Mouse (Mus musculus) brown adipose tissue, adult 24 weeks (tissue): ENCODE results near the gene Tbc1d17. TPM values are rescaled to one million over a fixed set of nuclear protein-coding genes. Genes with fewer than 3 reads are reported as not detected.
"Not testable (repeated sequence)": the region's sequence is repeated elsewhere in the genome, so short reads cannot be mapped to it uniquely, and the experiment has no call there.

Experiments
- H3K27ac ChIP-seq: fragments of 200-500 bp; replicated peaks from 2 replicates; pipeline ENCODE4 v1.5.1; 2012; ENCODE audit warnings: low read depth, mild to moderate bottlenecking, low read length
- H3K4me1 ChIP-seq: fragments of 200-500 bp; 2 replicates; pipeline ENCODE4 v1.6.1; 2012; ENCODE audit warnings: low read length, mixed read lengths; ENCODE audit not compliant: control insufficient read depth, insufficient read depth, insufficient read length
- H3K4me3 ChIP-seq: fragments of 200-500 bp; 2 replicates; pipeline ENCODE4 v1.5.1; 2012; ENCODE audit warnings: low read depth, mild to moderate bottlenecking, low read length, moderate library complexity; ENCODE audit not compliant: insufficient read depth
- polyA plus RNA-seq: library from polyadenylated mRNA; stranded (reverse); fragments of >200 nt; gene quantifications from 2 replicates; pipeline ENCODE4 v1.2.4, GENCODE M21; 2012; ENCODE audit not compliant: missing spikeins, insufficient read depth, insufficient read length

The Tbc1d17 gene
- polyA plus RNA-seq, 1 experiment: 28.2 TPM

DNA sequence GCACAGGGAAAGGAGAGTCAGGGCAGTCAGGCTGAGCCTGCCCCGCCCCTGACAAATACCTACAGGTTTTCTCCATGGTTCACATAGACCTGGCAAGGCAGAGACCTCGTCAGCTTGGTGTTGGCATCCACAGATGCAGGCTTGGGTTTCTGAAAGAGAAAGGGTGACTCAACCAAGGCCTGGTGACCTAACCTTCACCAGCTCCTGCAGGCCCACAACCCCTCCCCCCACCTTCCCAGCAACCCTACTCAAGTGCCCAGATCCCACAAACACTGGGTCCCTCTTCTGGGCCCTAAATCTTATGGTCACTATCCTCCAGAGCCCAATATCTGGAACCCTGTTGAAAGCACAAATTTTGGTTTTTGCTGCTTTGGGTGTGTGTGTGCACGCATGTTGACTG is 34.2 kb upstream of the Tbc1d17 start:
- Histone ChIP-seq H3K27ac (no peak overlapping the region), H3K4me1 (no peaks in the 10 kb centered on the region), H3K4me3 (no peak overlapping the region)

DNA sequence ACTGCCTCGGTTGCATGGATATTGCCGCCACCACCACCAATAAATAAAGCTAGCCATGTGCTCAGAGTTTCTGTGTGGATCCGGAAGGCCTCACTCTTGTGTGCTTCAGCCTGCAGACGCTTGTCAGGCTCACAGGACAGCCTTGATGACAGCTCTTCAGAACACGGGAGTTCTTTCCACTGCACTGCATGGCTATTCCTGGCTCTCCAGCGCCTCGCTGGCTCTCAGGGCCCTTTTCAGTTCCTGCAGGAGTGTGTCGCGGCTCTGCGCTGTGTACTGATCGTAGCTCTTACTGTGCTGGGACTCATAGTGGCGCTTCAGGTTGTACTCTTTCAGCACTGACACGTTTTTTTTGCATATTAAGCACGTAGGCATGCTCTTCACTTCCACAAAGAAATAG is 29.0 kb upstream of the Tbc1d17 start:
- Histone ChIP-seq H3K4me1 (no peaks in the 10 kb centered on the region), H3K4me3 (no peak overlapping the region), H3K27ac (no peak overlapping the region)

DNA sequence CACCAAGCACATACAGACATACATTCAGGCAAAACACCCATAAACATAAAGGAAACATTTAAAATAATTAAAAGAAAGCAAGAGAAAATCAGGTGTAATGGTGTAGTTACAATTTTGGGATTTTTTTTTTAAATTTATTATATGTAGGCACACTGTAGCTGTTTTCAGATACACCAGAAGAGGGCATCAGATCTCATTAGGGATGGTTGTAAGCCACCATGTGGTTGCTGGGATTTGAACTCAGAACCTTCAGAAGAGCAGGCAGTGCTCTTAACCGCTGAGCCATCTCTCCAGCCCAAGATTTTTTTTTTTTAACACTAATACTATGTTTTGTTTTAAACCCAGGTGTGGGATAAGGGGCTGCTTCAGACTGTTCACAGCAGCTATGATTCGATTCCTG is 22.9 kb upstream of the Tbc1d17 start:
- peaks cover 14% of the 10 kb centered on the region for H3K4me1 ChIP-seq
- H3K4me3 ChIP-seq: not testable (repeated sequence)

DNA sequence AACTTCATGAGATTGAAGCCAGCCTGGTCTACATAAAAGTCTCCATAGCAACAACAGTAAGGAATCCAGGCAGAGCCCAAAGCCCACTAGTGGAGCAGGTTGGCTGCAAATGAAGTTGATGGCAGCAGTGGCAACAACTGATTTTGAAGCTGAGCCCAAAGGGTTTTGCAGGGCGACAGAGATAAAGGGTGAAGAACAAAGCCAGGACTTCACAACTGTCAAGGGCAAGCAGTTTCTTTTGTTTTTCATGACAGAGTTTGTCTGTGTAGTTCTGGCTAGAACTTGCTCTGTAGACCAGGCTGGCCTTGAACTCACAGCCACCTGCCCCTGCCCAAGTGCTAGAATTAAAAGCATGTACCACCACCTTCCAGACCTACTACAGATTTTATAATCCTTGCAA is 22.3 kb upstream of the Tbc1d17 start:
- H3K27ac ChIP-seq: no peak overlapping the region

More for the DNA sequence above, 22.9 kb upstream of the Tbc1d17 start:
- H3K27ac ChIP-seq: not testable (repeated sequence)

DNA sequence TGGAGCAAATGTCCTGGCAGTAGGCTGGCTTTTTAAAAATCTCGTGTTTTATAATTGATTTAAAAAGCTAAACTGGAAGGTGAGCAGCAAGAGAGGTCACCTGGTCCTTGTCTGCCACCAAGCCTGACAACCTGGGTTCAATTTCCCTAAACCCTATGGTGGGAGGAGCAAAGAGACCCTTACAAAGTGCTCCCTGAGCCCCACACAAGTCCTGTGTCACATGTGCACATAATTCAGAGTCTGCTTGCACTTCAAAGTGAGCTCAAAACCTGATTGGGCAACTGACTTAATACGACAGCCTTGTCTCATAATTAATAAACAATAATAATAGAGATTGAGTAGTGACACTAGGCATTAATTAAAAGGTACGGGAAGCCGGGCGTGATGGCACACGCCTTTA is 21.7 kb upstream of the Tbc1d17 start:
- peaks cover 20% of the 10 kb centered on the region for H3K4me1 ChIP-seq
- H3K4me3 ChIP-seq: no peak overlapping the region
- no peak overlapping the region for H3K27ac ChIP-seq

More for the DNA sequence above, 22.3 kb upstream of the Tbc1d17 start:
- peaks cover 19% of the 10 kb centered on the region for H3K4me1 ChIP-seq
- H3K4me3 ChIP-seq: no peak overlapping the region

DNA sequence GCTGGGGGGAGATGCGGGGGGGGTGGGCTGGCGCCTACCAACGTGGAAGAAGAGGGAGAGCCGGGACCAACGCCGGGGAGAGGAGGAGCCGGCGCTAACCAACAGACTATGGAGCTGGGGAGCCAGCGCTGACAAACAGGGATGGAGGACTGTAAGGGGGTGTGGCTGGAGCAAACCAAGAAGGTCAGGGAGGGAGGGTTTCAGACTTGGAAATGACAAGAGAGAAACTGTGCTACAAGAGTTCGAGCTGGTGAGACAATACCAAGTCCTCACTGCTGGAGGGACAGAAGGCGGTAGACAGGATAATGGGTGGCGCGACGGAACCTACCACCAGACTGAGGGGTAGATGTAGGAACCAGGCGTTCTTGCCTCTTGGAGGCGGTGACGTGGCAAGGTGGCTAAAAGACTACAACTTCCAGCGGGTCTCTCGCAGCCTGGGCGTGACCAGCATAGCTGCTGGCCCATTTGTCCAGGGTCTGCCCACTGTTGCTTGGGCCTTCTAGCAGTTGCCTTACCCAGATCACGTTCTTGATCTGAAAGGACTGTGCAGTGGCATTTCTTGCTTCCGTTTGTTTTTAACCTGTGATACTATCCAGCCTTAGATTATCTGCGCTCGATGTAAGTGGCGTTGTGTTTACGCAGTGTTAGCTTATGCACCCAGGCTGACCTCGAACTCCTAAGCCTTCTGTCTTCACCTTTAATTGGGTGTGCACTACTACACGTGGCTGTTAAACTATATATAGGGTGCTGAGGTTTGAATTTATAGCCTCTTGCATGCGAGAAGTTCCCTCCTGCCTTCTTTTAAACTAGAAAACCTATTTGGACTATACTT is 21.0 kb upstream of the Tbc1d17 start, which contains the start of gene Ptov1:
Gene Ptov1, minus strand, starts transcription at position 92 of the 832 bp plus-strand sequence.
- Histone ChIP-seq H3K27ac (peak within 1 kb of the TSS; percentile 85), H3K4me3 (peak within 1 kb of the TSS; percentile 74), H3K4me1 (peaks cover 20% of the 10 kb centered on the region)

DNA sequence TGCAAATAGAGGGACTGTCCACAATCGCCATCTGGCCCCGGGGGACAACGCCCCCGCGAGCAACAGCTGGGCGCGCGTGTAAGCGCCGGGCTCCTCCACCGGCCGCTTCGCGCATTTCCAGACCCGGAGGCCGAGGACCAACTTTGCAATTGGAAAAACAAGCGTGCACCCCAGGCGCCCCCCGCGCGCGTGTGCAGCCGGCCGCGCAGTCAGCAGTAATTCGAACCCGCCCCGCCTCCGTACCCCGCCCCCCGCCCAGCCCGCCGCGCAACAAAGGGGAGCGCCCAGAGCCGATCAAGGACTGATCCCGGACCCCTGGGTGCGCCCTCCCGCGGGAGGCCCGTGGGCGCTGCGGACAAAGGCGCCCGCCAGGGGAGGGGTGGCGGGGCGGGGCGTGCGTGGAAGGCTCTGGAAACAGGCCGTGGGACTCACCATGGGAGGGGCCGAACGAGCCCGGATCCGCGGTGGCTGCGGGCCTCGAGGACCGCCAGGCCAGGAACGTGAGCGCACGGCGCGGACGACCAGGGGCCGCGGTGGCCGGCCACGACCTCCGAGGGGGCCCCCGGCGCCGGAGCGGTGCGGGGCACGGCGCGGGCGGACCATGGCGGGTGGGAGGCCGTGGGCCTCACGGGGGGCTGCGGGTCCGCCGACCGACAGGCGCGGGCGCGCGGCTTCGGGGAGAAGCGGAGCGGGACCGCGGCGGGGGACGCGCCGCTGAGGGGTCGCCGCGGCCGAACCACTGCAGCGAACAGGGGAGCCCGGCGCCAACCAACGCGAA is 20.2 kb upstream of the Tbc1d17 start:
- H3K4me1 ChIP-seq: peaks cover 20% of the 10 kb centered on the region
- peak overlapping the region; percentile 85 for H3K27ac ChIP-seq
- H3K4me3 ChIP-seq: peak overlapping the region; percentile 74

DNA sequence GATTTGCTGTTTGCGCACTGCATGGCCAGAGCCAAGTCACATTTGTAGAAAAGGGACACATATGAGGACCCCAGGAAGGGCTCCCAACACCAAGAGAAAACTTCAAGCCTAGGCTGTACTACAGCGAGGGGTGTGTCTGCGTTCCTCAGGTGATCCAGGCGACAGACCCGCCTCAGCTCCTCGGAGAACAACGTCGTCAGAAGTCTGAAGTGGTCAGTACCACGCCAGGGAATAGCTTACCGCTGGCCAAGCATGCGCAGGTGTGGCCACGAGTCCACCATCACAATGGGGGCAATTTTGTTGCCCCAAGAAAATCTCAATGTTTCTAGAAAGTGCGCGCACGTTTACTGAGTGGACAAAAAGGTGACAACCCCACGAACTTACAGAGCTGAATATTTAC is 19.6 kb upstream of the Tbc1d17 start:
- peak overlapping the region; percentile 16; the same call in 1 of the 2 replicates for H3K27ac ChIP-seq
- peak overlapping the region; percentile 74 for H3K4me3 ChIP-seq
- H3K4me1 ChIP-seq: peaks cover 20% of the 10 kb centered on the region

DNA sequence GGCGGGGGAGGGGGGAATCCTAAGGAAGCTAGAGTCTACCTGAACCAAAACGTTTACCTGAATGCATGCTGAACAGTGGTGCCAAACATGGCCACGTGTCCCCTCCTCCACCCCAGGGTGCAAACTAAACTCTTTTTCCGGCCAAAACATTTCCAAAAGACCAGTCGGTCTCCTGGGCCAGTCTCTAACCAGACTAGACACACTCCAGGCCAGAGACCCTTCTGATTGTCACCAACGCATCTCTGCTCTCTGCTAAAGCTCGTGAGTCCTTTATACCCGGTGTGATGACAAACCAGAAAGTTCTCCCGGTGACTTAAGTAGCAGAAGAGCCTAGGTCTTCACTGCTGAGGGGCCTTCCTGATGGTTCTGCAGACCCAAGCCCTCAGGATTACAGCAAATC is 18.9 kb upstream of the Tbc1d17 start:
- H3K4me3 ChIP-seq: peak overlapping the region; percentile 74
- H3K4me1 ChIP-seq: peaks cover 20% of the 10 kb centered on the region
- H3K27ac ChIP-seq: no peak overlapping the region

DNA sequence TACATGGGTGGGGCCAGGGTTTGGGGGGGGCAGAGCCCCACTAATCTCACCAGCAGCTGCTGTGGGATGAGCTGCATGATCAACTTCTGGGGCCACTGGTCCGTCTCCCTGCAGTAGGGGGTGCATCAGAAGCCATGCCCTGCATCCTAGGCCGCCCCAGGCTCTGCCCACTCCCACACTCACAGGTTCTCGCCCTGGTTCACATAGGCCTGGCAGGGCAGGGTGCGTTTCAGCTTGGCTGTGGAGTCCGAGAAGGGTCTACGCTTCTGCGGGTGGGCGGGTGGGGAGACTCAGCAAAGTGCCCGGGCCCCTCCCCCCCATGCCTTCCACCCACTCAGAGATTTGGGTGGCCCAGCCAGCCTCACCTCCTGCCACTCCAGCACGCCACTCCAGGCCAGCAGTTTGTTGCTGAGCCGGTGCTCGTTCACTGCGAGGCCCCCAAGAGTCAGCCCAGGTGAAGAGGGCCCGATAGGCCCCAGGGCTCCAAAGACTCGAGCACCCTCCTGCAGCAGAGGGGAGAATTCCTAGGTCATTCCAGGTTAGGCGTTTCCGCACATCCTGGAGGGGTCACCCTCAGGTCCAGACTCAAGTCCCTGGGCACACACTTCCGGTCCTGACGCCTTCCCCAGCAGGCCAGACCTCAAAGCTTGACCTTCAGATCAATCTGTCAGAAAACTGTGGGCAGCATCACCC is 18.3 kb upstream of the Tbc1d17 start:
- Histone ChIP-seq H3K27ac (no peak overlapping the region), H3K4me3 (no peak overlapping the region), H3K4me1 (peaks cover 20% of the 10 kb centered on the region)

DNA sequence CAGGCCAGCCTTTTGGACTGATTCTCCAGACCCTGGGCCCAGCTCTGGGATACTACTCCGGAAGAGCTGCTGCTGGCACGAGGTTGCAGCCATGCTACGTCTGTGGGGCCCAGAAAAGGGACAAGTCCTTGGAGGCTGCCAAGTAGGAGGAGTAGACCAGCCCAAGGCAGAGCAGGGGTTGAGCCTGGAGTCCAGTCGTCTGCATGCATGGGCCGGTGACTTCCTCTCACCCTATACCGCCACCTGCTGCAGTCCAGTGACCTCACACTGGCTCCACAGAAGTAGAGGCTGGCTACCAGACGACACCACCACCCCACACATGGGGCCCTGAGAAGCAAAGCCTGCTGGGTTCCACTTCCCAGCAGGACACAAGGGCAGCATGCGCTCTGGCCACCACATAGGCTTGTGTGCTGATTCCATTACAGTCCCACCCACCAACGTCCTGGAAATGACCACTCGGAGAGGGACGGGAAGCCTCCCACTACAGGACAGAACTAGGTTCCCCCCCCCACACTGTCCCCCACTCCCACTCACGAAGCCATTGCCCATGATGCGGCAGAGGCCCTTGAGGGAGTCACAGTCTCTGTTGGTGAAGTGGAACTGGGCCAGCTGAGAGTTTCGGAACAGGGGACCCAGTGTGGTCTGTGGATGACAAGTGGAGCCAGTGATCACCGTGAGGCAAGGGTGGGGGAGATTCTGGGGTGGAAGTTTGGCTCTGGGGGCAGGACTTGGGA is 17.6 kb upstream of the Tbc1d17 start:
- Histone ChIP-seq H3K4me3 (no peak overlapping the region), H3K27ac (peak overlapping the region; percentile 4; the same call in 1 of the 2 replicates), H3K4me1 (peaks cover 20% of the 10 kb centered on the region)

DNA sequence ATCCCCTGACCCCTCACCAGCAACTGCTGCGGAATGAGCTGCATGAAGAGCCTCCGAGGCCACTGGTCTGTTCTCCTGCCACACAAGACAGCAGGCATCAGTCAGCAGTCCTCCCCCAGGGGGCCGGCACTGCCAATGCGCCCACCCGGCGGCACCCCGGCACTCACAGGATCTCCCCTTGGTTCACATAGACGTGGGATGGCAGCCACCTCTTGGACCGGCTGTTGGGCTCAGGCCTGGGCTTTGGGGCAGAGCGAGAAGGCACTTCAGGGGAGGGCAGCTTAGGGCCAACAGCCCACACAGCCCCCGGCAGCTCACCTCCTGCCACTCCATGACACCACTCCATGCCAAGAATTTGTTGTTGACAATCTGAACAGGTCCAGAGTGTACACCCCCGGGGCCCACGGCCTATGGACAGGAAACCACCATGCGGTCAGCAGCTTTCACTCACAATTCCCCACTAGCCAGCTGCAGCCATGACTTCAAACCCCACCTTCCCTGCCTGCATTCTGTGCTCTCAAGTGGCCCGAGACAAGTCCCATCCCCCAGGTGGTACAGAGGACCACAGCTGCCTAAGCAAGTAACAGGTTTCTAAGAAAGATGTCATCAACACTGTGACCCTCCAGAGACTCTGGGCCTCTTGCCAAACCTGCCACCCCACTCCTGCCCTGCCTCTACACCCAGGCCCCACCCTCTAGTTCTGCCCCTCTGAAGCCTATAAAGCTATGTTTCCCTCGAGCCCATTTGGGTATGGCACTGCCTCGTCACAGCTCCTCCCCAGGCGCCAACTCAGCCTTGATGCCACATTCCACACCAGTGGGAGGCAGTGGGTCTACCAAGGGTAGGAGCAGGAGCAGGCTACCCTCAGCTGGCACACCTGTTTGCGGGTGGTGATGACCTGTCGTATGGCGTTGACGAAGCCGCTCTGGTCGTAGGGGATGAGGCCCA is 16.0 kb upstream of the Tbc1d17 start:
- Histone ChIP-seq H3K4me1 (peaks cover 20% of the 10 kb centered on the region), H3K4me3 (no peak overlapping the region), H3K27ac (no peak overlapping the region)

DNA sequence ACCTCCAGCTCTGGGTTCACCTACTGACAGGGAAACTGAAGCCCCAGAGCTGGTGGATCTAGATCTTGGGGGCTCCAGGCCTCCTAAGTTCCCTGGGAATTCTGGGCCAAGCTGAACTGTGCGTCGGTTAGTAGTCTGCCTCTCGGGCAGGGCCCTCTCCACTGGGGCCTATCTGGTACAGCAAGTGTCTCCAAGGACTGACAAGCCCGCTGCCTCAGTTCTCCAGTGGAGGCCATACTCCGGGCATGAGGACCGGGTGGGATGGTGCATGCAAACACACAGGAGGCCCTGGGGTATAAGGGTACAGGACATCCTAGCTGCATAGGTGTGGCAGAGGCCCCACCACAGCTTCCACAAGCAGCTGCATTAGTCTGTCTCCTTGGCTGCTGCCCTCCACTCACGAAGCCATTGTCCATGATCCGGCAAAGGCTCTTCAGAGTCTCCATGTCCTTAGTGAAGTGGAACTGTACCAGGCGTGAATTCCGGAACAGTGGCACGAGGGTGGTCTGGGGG is 15.2 kb upstream of the Tbc1d17 start:
- H3K4me1 ChIP-seq: peaks cover 20% of the 10 kb centered on the region
- H3K27ac ChIP-seq: no peak overlapping the region
- no peak overlapping the region for H3K4me3 ChIP-seq
